Mouse (Mus musculus) megakaryocyte, embryonic 14.5 days (primary cell): ENCODE results near the gene Dab1.

Experiments
- FLI1 ChIP-seq: IDR thresholded peaks from 2 replicates; pipeline ENCODE4 v1.6.1; 2012; ENCODE audit warnings: low read length, inconsistent platforms, mixed read lengths
- GATA1 ChIP-seq: IDR thresholded peaks from 3 replicates; pipeline ENCODE4 v1.6.1; 2012; ENCODE audit warnings: mixed read lengths, low read length, inconsistent platforms, borderline replicate concordance

DNA sequence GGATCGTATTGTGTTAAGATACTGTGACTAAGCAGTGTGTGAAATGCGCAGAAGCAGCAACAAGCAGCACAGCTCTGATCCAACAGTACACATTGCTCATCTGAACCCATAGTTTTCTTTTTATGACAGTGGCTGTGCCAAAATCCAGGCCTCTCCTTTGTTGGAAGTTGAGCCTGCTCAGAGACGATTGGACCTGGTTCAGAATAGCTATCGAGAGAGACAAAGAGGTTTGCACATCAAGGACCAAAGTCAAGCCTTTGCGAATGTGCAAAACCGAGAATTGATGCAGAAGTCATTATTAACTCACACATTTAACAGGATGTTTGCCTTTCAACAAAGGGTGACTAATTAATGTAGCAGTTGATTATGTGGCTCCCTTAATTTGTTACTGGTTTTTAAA, 1032.6 kb downstream of the Dab1 start:
- no peak for TF ChIP-seq GATA1
- no peak for TF ChIP-seq FLI1
